Mouse (Mus musculus): Measurements from ENCODE around the gene Arhgap6.
A peak's percentile ranks its signal among the peaks of the same experiment; 100 is the strongest.

Gene Arhgap6

GRCm38 (mm10) chrX:169123115-169123772 lies 328.3 kb downstream of the Arhgap6 start:
- no peak for DNase-seq

- DNase-seq, result no peak
Observed at GRCm38 (mm10) chrX:169123773-169124151, 328.9 kb downstream of the Arhgap6 start.

- no peak for DNase-seq
Observed at GRCm38 (mm10) chrX:169139758-169140157, 344.9 kb downstream of the Arhgap6 start.

GRCm38 (mm10) chrX:169140467-169140866 lies 345.6 kb downstream of the Arhgap6 start:
- no peak for DNase-seq

GRCm38 (mm10) chrX:169153805-169154204 lies 358.9 kb downstream of the Arhgap6 start:
- no peak for DNase-seq

- no peak for DNase-seq
Observed at GRCm38 (mm10) chrX:169158385-169158784, 363.5 kb downstream of the Arhgap6 start.

GRCm38 (mm10) chrX:169170981-169171380 lies 376.1 kb downstream of the Arhgap6 start:
- no peak for DNase-seq

GRCm38 (mm10) chrX:169173796-169174195 lies 378.9 kb downstream of the Arhgap6 start:
- no peak for DNase-seq

- no peak for DNase-seq
Observed at GRCm38 (mm10) chrX:169178634-169179033, 383.7 kb downstream of the Arhgap6 start.

- DNase-seq, result no peak
Observed at GRCm38 (mm10) chrX:169187100-169187499, 392.2 kb downstream of the Arhgap6 start, which contains the start of gene Amelx. Gene Amelx (minus strand): TSS chrX:169187200.

- no peak for DNase-seq
Observed at GRCm38 (mm10) chrX:169210019-169210418, 415.1 kb downstream of the Arhgap6 start.

GRCm38 (mm10) chrX:169220064-169220463 lies 425.2 kb downstream of the Arhgap6 start:
- DNase-seq, result no peak

- no peak for DNase-seq
Observed at GRCm38 (mm10) chrX:169222357-169223062, 427.6 kb downstream of the Arhgap6 start.

GRCm38 (mm10) chrX:169255915-169256314 lies 461.0 kb downstream of the Arhgap6 start:
- no peak for DNase-seq

- DNase-seq, result no peak
Observed at GRCm38 (mm10) chrX:169256741-169257140, 461.8 kb downstream of the Arhgap6 start.

- no peak for DNase-seq
Observed at GRCm38 (mm10) chrX:169261034-169261433, 466.1 kb downstream of the Arhgap6 start.

- no peak for DNase-seq
Observed at GRCm38 (mm10) chrX:169262212-169262611, 467.3 kb downstream of the Arhgap6 start.

GRCm38 (mm10) chrX:169263433-169264172 lies 468.7 kb downstream of the Arhgap6 start:
- DNase-seq, result no peak

GRCm38 (mm10) chrX:169299579-169299978 lies 504.7 kb downstream of the Arhgap6 start:
- no peak for DNase-seq

GRCm38 (mm10) chrX:169302271-169303045 lies 507.6 kb downstream of the Arhgap6 start:
- DNase-seq, result no peak

- DNase-seq, result peak; percentile 35
Observed at GRCm38 (mm10) chrX:169303945-169304344, 509.0 kb downstream of the Arhgap6 start.

GRCm38 (mm10) chrX:169308559-169308958 lies 513.7 kb downstream of the Arhgap6 start:
- no peak for DNase-seq

Measured in cerebellum, adult 8-10 months (tissue).